In genomic region chr19:53312336-53312871, GRCm38 (mm10) we compare ENCODE assay signal across 8 mouse cellular contexts. TPM values are rescaled to one million over a fixed set of nuclear protein-coding genes. Genes with fewer than 3 reads are reported as not detected.
A peak's percentile ranks its signal among the peaks of the same experiment; 100 is the strongest.
DNase-seq lines count a peak whose midpoint lies in the region; ATAC-seq and TF ChIP-seq lines count a peak whose summit lies in the region.

No protein-coding gene starts in this region.

- no peaks in the 10 kb centered on the region for H3K27me3 ChIP-seq in thymus, adult 2 months (ENCODE audit: control insufficient read depth, insufficient read depth, low read length)
- H3K27me3 ChIP-seq in limb, embryonic 13.5 days = no peaks in the 10 kb centered on the region
- H3K27me3 ChIP-seq in midbrain, embryonic 14.5 days (ENCODE audit: control insufficient read depth, insufficient read depth, low read length) = no peaks in the 10 kb centered on the region

- H3K9me3 ChIP-seq in limb, embryonic 13.5 days = no peaks in the 10 kb centered on the region
- H3K9me3 ChIP-seq in midbrain, embryonic 14.5 days (ENCODE audit: control insufficient read depth, low read length) = no peaks in the 10 kb centered on the region

- H3K9ac ChIP-seq in limb, embryonic 13.5 days = peak overlapping the region; percentile 90
- peak overlapping the region; percentile 83 for H3K9ac ChIP-seq in midbrain, embryonic 14.5 days (replicated peaks; ENCODE audit: low read length)

- no peaks in the 10 kb centered on the region for H3K36me3 ChIP-seq in thymus, adult 2 months (ENCODE audit: control insufficient read depth, insufficient read depth, low read length)
- H3K36me3 ChIP-seq in limb, embryonic 13.5 days = no peaks in the 10 kb centered on the region
- no peaks in the 10 kb centered on the region for H3K36me3 ChIP-seq in midbrain, embryonic 14.5 days (ENCODE audit: control insufficient read depth, insufficient read depth, low read length)

- WGBS in thymus, adult 2 months = 0% methylated on average over 26 of the region's 26 CpGs
- WGBS in limb, embryonic 13.5 days = under 1% methylated on average over 25 of the region's 26 CpGs
- WGBS in midbrain, embryonic 14.5 days = under 1% methylated on average over 26 of the region's 26 CpGs

- intact Hi-C loops in gastrocnemius, postnatal 36 days (cut with DNase I) = loop anchor here (5.0 to 10.0 kb wide), 3 partner anchors 55 to 278 kb away; partner anchors contain the start of gene Add3

- no peak overlapping the region for H3K27ac ChIP-seq in thymus, adult 2 months (ENCODE audit: control insufficient read depth, insufficient read depth, low read length)
- H3K27ac ChIP-seq in cortical plate, adult 2 months (ENCODE audit: insufficient read depth, low read length) = peak overlapping the region; percentile 88
- H3K27ac ChIP-seq in limb, embryonic 13.5 days = peak overlapping the region; percentile 97
- peak overlapping the region; percentile 95 for H3K27ac ChIP-seq in midbrain, embryonic 14.5 days (replicated peaks; ENCODE audit: low read depth, low read length)

- peak overlapping the region; percentile 98 for H3K4me3 ChIP-seq in thymus, adult 2 months (ENCODE audit: control insufficient read depth, insufficient read depth, low read length)
- H3K4me3 ChIP-seq in cortical plate, adult 2 months (ENCODE audit: insufficient read depth, low read length) = peak overlapping the region; percentile 98
- H3K4me3 ChIP-seq in limb, embryonic 13.5 days = peak overlapping the region; percentile 85
- H3K4me3 ChIP-seq in midbrain, embryonic 14.5 days (replicated peaks; ENCODE audit: low read depth, low read length) = peak overlapping the region; percentile 80

- no peak for TF ChIP-seq CTCF in thymus, adult 2 months (IDR thresholded peaks at IDR 0.05; ENCODE audit: borderline replicate concordance, control insufficient read depth, extremely low read depth, insufficient read depth, low read length, poor library complexity)
- TF ChIP-seq CTCF in cortical plate, adult 2 months (IDR thresholded peaks at IDR 0.05; ENCODE audit: extremely low read depth, insufficient read depth, low read length) = no peak

- peaks cover 3% of the 10 kb centered on the region for H3K4me1 ChIP-seq in thymus, adult 2 months (replicated peaks; ENCODE audit: control insufficient read depth, insufficient read depth, low read length)
- H3K4me1 ChIP-seq in cortical plate, adult 2 months (ENCODE audit: control insufficient read depth, insufficient read depth, low read length) = peaks cover 3% of the 10 kb centered on the region
- peaks cover 35% of the 10 kb centered on the region for H3K4me1 ChIP-seq in limb, embryonic 13.5 days
- H3K4me1 ChIP-seq in midbrain, embryonic 14.5 days (ENCODE audit: control insufficient read depth, insufficient read depth, low read length) = peaks cover 8% of the 10 kb centered on the region

- peak overlapping the region; percentile 95 for H3K4me2 ChIP-seq in limb, embryonic 13.5 days (replicated peaks)
- H3K4me2 ChIP-seq in midbrain, embryonic 14.5 days (ENCODE audit: low read length) = peak overlapping the region; percentile 87

- TF ChIP-seq POLR2A in thymus, adult 2 months (IDR thresholded peaks at IDR 0.05; ENCODE audit: control insufficient read depth, extremely low read depth, insufficient read depth, low read length, poor library complexity) = no peak
- TF ChIP-seq POLR2A in cortical plate, adult 2 months (IDR thresholded peaks at IDR 0.05; ENCODE audit: extremely low read depth, insufficient read depth, low read length) = peak; percentile 54; the same call in 1 of the 2 replicates

- no peak for ATAC-seq in limb, embryonic 13.5 days (ENCODE audit: low FRiP score, low read depth)
- 0 out of 2 replicates have a peak, but pooled peaks have one; percentile 13 for ATAC-seq in midbrain, embryonic 14.5 days (ENCODE audit: low FRiP score, low TSS enrichment)

- peak; percentile 42 for DNase-seq in thymus, adult 2 months
- DNase-seq in thymus, adult 18-20 months = no peak
- peak; percentile 29 to 57 for DNase-seq in gastrocnemius, postnatal 36 days
- DNase-seq in kidney, adult 11 months = peak; percentile 37
- DNase-seq in midbrain, embryonic 14.5 days = peak; percentile 76
- peak; percentile 19 to 27 for DNase-seq in spleen, postnatal 14 days (ENCODE audit: low spot score in 2 of 2)

RNA-seq across cellular contexts. Expression of gene Mxi1, which starts 2.1 kb away (rescaled TPM):
- polyA plus RNA-seq in thymus, adult 2 months (2012; rRNA removed) = 29.1 and 31.9 TPM in 2 replicates
- polyA plus RNA-seq in cortical plate, adult 2 months (2012; rRNA removed) = 81.0 and 82.8 TPM in 2 replicates
- total RNA-seq in gastrocnemius, postnatal 36 days (2021) = 10 to 100 TPM; 35.9 to 47.1 TPM
- 36.3 and 39.1 TPM in 2 replicates for polyA plus RNA-seq in limb, embryonic 13.5 days (2015; fragmentation: Nextera tagmentation; extraction: Ambion mirVana)
- 51.0 and 59.3 TPM in 2 replicates for polyA plus RNA-seq in midbrain, embryonic 14.5 days (2014; fragmentation: Nextera tagmentation; extraction: Ambion mirVana)

RNA-seq across cellular contexts. Expression of gene Gm10197, which starts 59.2 kb away (rescaled TPM):
- not detected in 2 replicates for polyA plus RNA-seq in thymus, adult 2 months (2012; rRNA removed)
- not detected in 2 replicates for polyA plus RNA-seq in cortical plate, adult 2 months (2012; rRNA removed)
- not detected for total RNA-seq in gastrocnemius, postnatal 36 days (2021)
- not detected in 2 replicates for polyA plus RNA-seq in limb, embryonic 13.5 days (2015; fragmentation: Nextera tagmentation; extraction: Ambion mirVana)
- 4.4 TPM in 1 of 2 replicates, not detected in the other for polyA plus RNA-seq in midbrain, embryonic 14.5 days (2014; fragmentation: Nextera tagmentation; extraction: Ambion mirVana)

Comparison
In these comparisons a context has a peak if more than half of its experiments do, and no peak if none do; other contexts are left out.
1. DNase-seq: peak in thymus, adult 2 months (single experiment), gastrocnemius, postnatal 36 days (2 of 2), kidney, adult 11 months (single experiment), midbrain, embryonic 14.5 days (single experiment) and spleen, postnatal 14 days (2 of 2); none in thymus, adult 18-20 months (0 of 2).
2. Peak in every context shown above with its lines, with median percentiles within 50 percentile points of each other: H3K4me3 ChIP-seq.